Mouse (Mus musculus) kidney, postnatal 25 days (tissue): Measurements from ENCODE around the gene Ctdnep1.

ENCODE experiments used
- DNase-seq, 2 experiments: peaks; one replicate each; pipeline ENCODE4 v3.0.0; 2021; ENCODE audit warnings: mixed read lengths in 2 of 2

Gene Ctdnep1

GRCm38 (mm10) chr11:69981141-69981762 lies at the start of gene Ctdnep1:
Ctdnep1 (plus strand) TSS chr11:69981156.
- DNase-seq, result no peak

GRCm38 (mm10) chr11:69931769-69932168 lies 49.2 kb upstream of the Ctdnep1 start:
- DNase-seq, result no peak

GRCm38 (mm10) chr11:69932254-69932653 lies 48.7 kb upstream of the Ctdnep1 start:
- DNase-seq, result peak in 1 of 2 experiments; percentile 42

GRCm38 (mm10) chr11:69933066-69933465 lies 47.9 kb upstream of the Ctdnep1 start:
- DNase-seq, result no peak

GRCm38 (mm10) chr11:69934169-69934568 lies 46.8 kb upstream of the Ctdnep1 start:
- peak; percentile 92 to 94 for DNase-seq

GRCm38 (mm10) chr11:69934681-69935080 lies 46.3 kb upstream of the Ctdnep1 start:
- no peak for DNase-seq

GRCm38 (mm10) chr11:69935137-69935879 lies 45.6 kb upstream of the Ctdnep1 start, which contains the start of gene Ybx2:
Ybx2 (plus strand) TSS chr11:69935796.
- DNase-seq, result peak; percentile 94 to 97

GRCm38 (mm10) chr11:69936156-69936555 lies 44.8 kb upstream of the Ctdnep1 start:
- peak; percentile 52 to 75 for DNase-seq

GRCm38 (mm10) chr11:69936714-69937347 lies 44.1 kb upstream of the Ctdnep1 start:
- DNase-seq, result peak; percentile 56 to 82

GRCm38 (mm10) chr11:69937385-69937784 lies 43.6 kb upstream of the Ctdnep1 start:
- peak; percentile 41 to 80 for DNase-seq

GRCm38 (mm10) chr11:69937834-69938233 lies 43.1 kb upstream of the Ctdnep1 start:
- DNase-seq, result peak in 1 of 2 experiments; percentile 72

GRCm38 (mm10) chr11:69938401-69938979 lies 42.5 kb upstream of the Ctdnep1 start:
- peak; percentile 49 to 64 for DNase-seq

GRCm38 (mm10) chr11:69939181-69939580 lies 41.8 kb upstream of the Ctdnep1 start:
- no peak for DNase-seq

- no peak for DNase-seq
Observed at GRCm38 (mm10) chr11:69939731-69940130, 41.2 kb upstream of the Ctdnep1 start.

- no peak for DNase-seq
Observed at GRCm38 (mm10) chr11:69940962-69941361, 40.0 kb upstream of the Ctdnep1 start.

- no peak for DNase-seq
Observed at GRCm38 (mm10) chr11:69945216-69945615, 35.7 kb upstream of the Ctdnep1 start.

GRCm38 (mm10) chr11:69945997-69946891 lies 34.7 kb upstream of the Ctdnep1 start:
- DNase-seq, result no peak

- peak; percentile 68 to 82 for DNase-seq
Observed at GRCm38 (mm10) chr11:69947337-69948065, 33.5 kb upstream of the Ctdnep1 start.

- peak; percentile 95 to 96 for DNase-seq
Observed at GRCm38 (mm10) chr11:69948066-69948762, 32.7 kb upstream of the Ctdnep1 start, which contains the start of gene Slc2a4. Slc2a4 (minus strand) TSS chr11:69948188.

GRCm38 (mm10) chr11:69948763-69949150 lies 32.2 kb upstream of the Ctdnep1 start:
- peak; percentile 91 to 96 for DNase-seq
